Mouse (Mus musculus): ENCODE results near the gene Tmem135. TPM values are rescaled to one million over a fixed set of nuclear protein-coding genes. Genes with fewer than 3 reads are reported as not detected.

Tmem135 gene
- polyA plus RNA-seq (2017; shearing (Covaris generic)) = 21.9 TPM

DNA sequence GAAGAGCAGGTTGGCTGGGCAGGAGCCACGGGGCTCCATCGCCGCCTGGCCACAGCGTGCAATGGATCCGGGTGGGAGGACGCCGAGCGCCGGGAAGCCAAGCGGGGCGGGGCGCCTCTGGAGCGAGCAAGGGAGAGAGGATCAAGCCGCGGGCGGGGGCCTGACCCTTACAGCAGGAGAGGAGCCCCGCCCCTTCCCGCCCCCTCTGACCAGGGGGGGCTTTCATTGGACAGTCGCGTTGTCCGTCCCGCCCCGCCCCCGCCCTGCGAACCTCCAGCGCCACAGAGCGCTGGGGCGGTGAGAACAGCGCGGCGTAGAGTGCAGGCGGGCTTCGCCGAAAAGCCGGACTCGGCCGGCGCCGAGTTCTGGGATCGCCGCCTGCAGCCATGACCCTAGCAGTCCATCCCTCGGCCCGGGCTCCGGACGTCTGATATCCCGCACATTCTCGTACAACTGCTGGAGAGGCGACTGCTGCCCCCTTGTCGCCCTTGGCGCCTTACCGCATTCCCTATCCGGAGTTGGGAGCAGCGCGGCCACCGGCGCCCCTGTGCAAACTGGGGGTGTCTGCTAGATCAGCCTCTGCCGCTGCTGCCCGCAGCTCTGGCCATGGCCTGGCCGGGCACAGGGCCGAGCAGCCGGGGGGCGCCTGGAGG is at the start of gene Tmem135, which contains the start of gene Fzd4:
TSS of gene Tmem135 (minus strand) at position 142 of the 653 bp plus-strand sequence.
TSS of gene Fzd4 (plus strand) at position 275 of the 653 bp plus-strand sequence.

Other genes with a start within 250 kb of the Tmem135 start
- not detected for gene Fzd4, start 133 bp upstream of the Tmem135 start, polyA plus RNA-seq (2017; shearing (Covaris generic))
- gene Prss23, start 123.0 kb upstream of the Tmem135 start, polyA plus RNA-seq (2017; shearing (Covaris generic)) = not detected
- gene Me3, start 228.2 kb upstream of the Tmem135 start, polyA plus RNA-seq (2017; shearing (Covaris generic)) = 0.15 TPM

Data from CD4-positive, CD25-positive, alpha-beta regulatory T cell, adult 9 weeks (primary cell).